Mouse (Mus musculus): Measurements from ENCODE around the gene Mrpl12. TPM values are rescaled to one million over a fixed set of nuclear protein-coding genes. Genes with fewer than 3 reads are reported as not detected.

The Mrpl12 gene
- total and polyA plus RNA-seq, 3 experiments: 374 to 461 (median 457) TPM

GRCm38 (mm10) chr11:120445475-120445874 is 38.9 kb upstream of the Mrpl12 start:
- Histone ChIP-seq H3K9me3 (replicated peaks; ENCODE audit: insufficient read depth, low read length) (no peaks in the 10 kb centered on the region), H3K4me1 (ENCODE audit: control insufficient read depth in 1 of 2, insufficient read depth in 2 of 2, low read length in 2 of 2) (peaks cover 21 to 32% of the 10 kb centered on the region in 2 experiments)
- peak; percentile 66; the same call in 1 of the 2 replicates for TF ChIP-seq MXI1 (IDR thresholded peaks at IDR 0.05; ENCODE audit: low read depth, low read length)
- TF ChIP-seq GATA1 (IDR thresholded peaks at IDR 0.05; ENCODE audit: low read depth, low read length): peak; percentile 81
- peak; percentile 26 to 59; a peak in 3 of 4 replicates for TF ChIP-seq EP300 (IDR thresholded peaks at IDR 0.05; ENCODE audit: low read depth in 1 of 2, low read length in 2 of 2)
- TF ChIP-seq ZNF384 (IDR thresholded peaks at IDR 0.05; ENCODE audit: low read depth, low read length): peak; percentile 41; the same call in 1 of the 2 replicates
- TF ChIP-seq TBP (IDR thresholded peaks at IDR 0.05; ENCODE audit: low read depth, low read length): 0 out of 2 replicates have a peak, but pooled peaks have one; percentile 15
- no peak; the same call in 1 of the 2 replicates for TF ChIP-seq SIN3A (IDR thresholded peaks at IDR 0.05; ENCODE audit: low read length)
- peak; percentile 54 for TF ChIP-seq RCOR1 (IDR thresholded peaks at IDR 0.05; ENCODE audit: low read depth, low read length)
- TF ChIP-seq ETS1 (IDR thresholded peaks at IDR 0.05; ENCODE audit: low read depth, low read length): 0 out of 2 replicates have a peak, but pooled peaks have one; percentile 40
- TF ChIP-seq MAZ (IDR thresholded peaks at IDR 0.05; ENCODE audit: low read depth, low read length): no peak

GRCm38 (mm10) chr11:120447179-120447578 is 37.2 kb upstream of the Mrpl12 start:
- Histone ChIP-seq H3K9ac (ENCODE audit: control insufficient read depth, low read depth, low read length, poor library complexity, severe bottlenecking) (no peak overlapping the region), H3K27ac (ENCODE audit: control insufficient read depth, low read depth, low read length) (no peak overlapping the region), H3K36me3 (ENCODE audit: control insufficient read depth in 1 of 2, insufficient read depth in 2 of 2, low read length in 2 of 2) (peaks cover 0 to 21% of the 10 kb centered on the region in 2 experiments; a peak in 2 of 4 replicates), H3K4me3 (ENCODE audit: control insufficient read depth in 1 of 2, insufficient read depth in 1 of 2, low read depth in 2 of 2, low read length in 2 of 2) (no peak overlapping the region), H3K9me3 (replicated peaks; ENCODE audit: insufficient read depth, low read length) (no peaks in the 10 kb centered on the region), H3K4me1 (ENCODE audit: control insufficient read depth in 1 of 2, insufficient read depth in 2 of 2, low read length in 2 of 2) (peaks cover 25 to 38% of the 10 kb centered on the region in 2 experiments), H3K27me3 (ENCODE audit: control insufficient read depth in 1 of 2, insufficient read depth in 2 of 2, low read length in 2 of 2) (no peaks in the 10 kb centered on the region), H3K79me2 (ENCODE audit: control insufficient read depth, insufficient read depth, low read length, poor library complexity) (no peaks in the 10 kb centered on the region)
- no peak for TF ChIP-seq ZMIZ1 (IDR thresholded peaks at IDR 0.05; ENCODE audit: low read depth, low read length)
- no peak for TF ChIP-seq RCOR1 (IDR thresholded peaks at IDR 0.05; ENCODE audit: low read depth, low read length)
- TF ChIP-seq MYB (IDR thresholded peaks at IDR 0.05; ENCODE audit: low read depth, low read length): no peak
- TF ChIP-seq ZKSCAN1 (IDR thresholded peaks at IDR 0.05; ENCODE audit: low read depth, low read length): no peak
- TF ChIP-seq MAZ (IDR thresholded peaks at IDR 0.05; ENCODE audit: low read depth, low read length): no peak
- no peak for TF ChIP-seq MYC (IDR thresholded peaks at IDR 0.05; ENCODE audit: low read depth, low read length)
- TF ChIP-seq MXI1 (IDR thresholded peaks at IDR 0.05; ENCODE audit: low read depth, low read length): no peak
- no peak for TF ChIP-seq USF2 (IDR thresholded peaks at IDR 0.05; ENCODE audit: borderline replicate concordance in 1 of 2, insufficient read depth in 1 of 2, low read depth in 1 of 2, low read length in 2 of 2)
- TF ChIP-seq GATA1 (IDR thresholded peaks at IDR 0.05; ENCODE audit: low read depth, low read length): no peak
- no peak for TF ChIP-seq MAX (IDR thresholded peaks at IDR 0.05; ENCODE audit: low read length)
- TF ChIP-seq EP300 (IDR thresholded peaks at IDR 0.05; ENCODE audit: low read depth in 1 of 2, low read length in 2 of 2): no peak
- no peak for TF ChIP-seq CHD2 (IDR thresholded peaks at IDR 0.05; ENCODE audit: low read length)
- TF ChIP-seq CTCF (IDR thresholded peaks at IDR 0.05 in 2 of 3, conservative IDR thresholded peaks at IDR 0.05 in 1 of 3; ENCODE audit: control insufficient read depth in 1 of 3, insufficient read depth in 1 of 3, low read depth in 2 of 3, low read length in 3 of 3, poor library complexity in 1 of 3, severe bottlenecking in 1 of 3): no peak
- TF ChIP-seq RAD21 (IDR thresholded peaks at IDR 0.05; ENCODE audit: low read depth, low read length): no peak
- no peak for TF ChIP-seq SIN3A (IDR thresholded peaks at IDR 0.05; ENCODE audit: low read length)
- TF ChIP-seq CHD1 (IDR thresholded peaks at IDR 0.05; ENCODE audit: low read depth, low read length): no peak
- no peak for TF ChIP-seq HCFC1 (IDR thresholded peaks at IDR 0.05; ENCODE audit: low read depth, low read length)
- no peak for TF ChIP-seq ETS1 (IDR thresholded peaks at IDR 0.05; ENCODE audit: low read depth, low read length)
- no peak for TF ChIP-seq SMC3 (IDR thresholded peaks at IDR 0.05; ENCODE audit: low read depth, low read length)
- TF ChIP-seq MEF2A (IDR thresholded peaks at IDR 0.05; ENCODE audit: extremely low read depth, insufficient replicate concordance, low read depth, low read length, poor library complexity, severe bottlenecking): no peak
- no peak for DNase-seq (ENCODE audit: low read depth, low spot score)

More at GRCm38 (mm10) chr11:120445475-120445874, 38.9 kb upstream of the Mrpl12 start:
- Histone ChIP-seq H3K36me3 (ENCODE audit: control insufficient read depth in 1 of 2, insufficient read depth in 2 of 2, low read length in 2 of 2) (peaks cover 0 to 18% of the 10 kb centered on the region in 2 experiments; a peak in 2 of 4 replicates), H3K27me3 (ENCODE audit: control insufficient read depth in 1 of 2, insufficient read depth in 2 of 2, low read length in 2 of 2) (no peaks in the 10 kb centered on the region), H3K79me2 (ENCODE audit: control insufficient read depth, insufficient read depth, low read length, poor library complexity) (no peaks in the 10 kb centered on the region), H3K4me3 (ENCODE audit: control insufficient read depth in 1 of 2, insufficient read depth in 1 of 2, low read depth in 2 of 2, low read length in 2 of 2) (no peak overlapping the region), H3K27ac (ENCODE audit: control insufficient read depth, low read depth, low read length) (no peak overlapping the region), H3K9ac (ENCODE audit: control insufficient read depth, low read depth, low read length, poor library complexity, severe bottlenecking) (no peak overlapping the region)
- peak; percentile 86 for DNase-seq (ENCODE audit: low read depth, low spot score)
